Mouse (Mus musculus) layer of hippocampus, adult 2 months (tissue): ENCODE data around the gene Gm49336. TPM values are rescaled to one million over a fixed set of nuclear protein-coding genes. Genes with fewer than 3 reads are reported as not detected.

Experiments used
- DNase-seq, 2 experiments: peaks; one replicate each; pipeline ENCODE4 v3.0.0; 2022; ENCODE audit warnings: low spot score in 2 of 2
- H3K27ac ChIP-seq: fragments of 200-600 bp; 2 replicates; pipeline ENCODE4 v1.8.1; 2022
- H3K4me3 ChIP-seq: fragments of 200-600 bp; 2 replicates; pipeline ENCODE4 v1.8.1; 2022; ENCODE audit warnings: mild to moderate bottlenecking
- CTCF ChIP-seq: fragments of 200-600 bp; conservative IDR thresholded peaks from 2 replicates; pipeline ENCODE4 v1.8.1; 2022; ENCODE audit warnings: antibody characterized with exemption, mild to moderate bottlenecking, moderate library complexity
- long read RNA-seq, 2 experiments: library from polyadenylated mRNA; stranded (forward); transcript quantifications; one replicate each; pipeline ENCODE4 v2.0.0; 2021; ENCODE audit warnings: borderline mapping rate in 2 of 2
- total RNA-seq, 2 experiments: library from RNA; stranded (reverse); gene quantifications; 2 replicates each; pipeline ENCODE4 v1.2.3; 2021

The Gm49336 gene
- total RNA-seq, result 10 to 100 TPM; 70.8 to 73.8 TPM
- long read RNA-seq, experiment 1, transcript Gm49336-205 (14 exons, 2,936 nt), result minor isoform, 7 of 29 reads
- long read RNA-seq, experiment 1, transcript Gm49336-201 (15 exons, 3,913 nt), result major isoform, 13 of 29 reads
- long read RNA-seq, experiment 1, partial matches to known transcripts, result 2 of 29 reads
- long read RNA-seq, experiment 1, other reads (novel, unspliced or antisense), result 7 of 29 reads
- long read RNA-seq, experiment 2, transcript Gm49336-201 (15 exons, 3,913 nt), result major isoform, 27 of 42 reads
- long read RNA-seq, experiment 2, partial matches to known transcripts, result 2 of 42 reads
- long read RNA-seq, experiment 2, other reads (novel, unspliced or antisense), result 10 of 42 reads

DNA sequence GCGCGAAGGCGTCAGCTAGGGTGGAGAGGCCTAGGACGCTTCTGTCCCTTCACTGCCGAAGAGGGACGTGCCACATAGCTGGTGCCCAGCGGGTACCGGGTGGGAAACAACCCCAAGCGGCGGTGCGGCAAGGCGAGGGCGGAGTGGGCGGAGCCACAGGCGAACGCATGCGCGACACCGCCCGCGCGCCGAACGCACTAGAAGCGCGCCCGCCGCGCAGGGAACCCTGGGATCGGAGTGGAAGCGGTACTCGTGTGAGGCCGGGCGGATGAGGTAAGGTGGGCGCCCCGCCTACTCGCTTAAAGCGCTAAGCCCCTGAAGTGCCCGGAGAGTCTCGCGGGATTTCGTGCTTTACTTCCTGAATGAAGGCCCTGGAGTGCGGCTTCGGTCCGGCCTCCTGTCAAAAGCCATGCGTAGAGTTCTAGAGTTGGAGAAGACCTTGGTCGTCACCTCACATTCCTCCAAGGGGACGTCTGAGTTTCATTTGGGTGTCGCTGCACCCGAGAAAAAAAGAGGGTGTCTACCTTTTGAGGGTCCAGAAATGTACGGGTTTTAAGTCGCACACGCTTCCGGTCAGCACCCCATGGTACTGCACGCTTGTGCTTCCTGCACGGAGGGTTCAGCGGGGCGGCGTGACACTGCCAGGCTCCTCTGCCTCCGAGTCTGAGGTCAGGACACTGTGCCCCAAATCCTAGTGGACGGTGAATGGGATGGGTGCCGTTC is at the start of gene Gm49336, which contains the start of gene Nupl1:
TSS of gene Gm49336 (minus strand) at position 227 of the 723 bp plus-strand sequence.
TSS of gene Nupl1 (minus strand) at position 151 of the 723 bp plus-strand sequence.
- Histone ChIP-seq H3K4me3 (peak within 1 kb of the TSS; percentile 100), H3K27ac (peak within 1 kb of the TSS; percentile 99)
- TF ChIP-seq CTCF, result no peak
- peak; percentile 98 for DNase-seq

DNA sequence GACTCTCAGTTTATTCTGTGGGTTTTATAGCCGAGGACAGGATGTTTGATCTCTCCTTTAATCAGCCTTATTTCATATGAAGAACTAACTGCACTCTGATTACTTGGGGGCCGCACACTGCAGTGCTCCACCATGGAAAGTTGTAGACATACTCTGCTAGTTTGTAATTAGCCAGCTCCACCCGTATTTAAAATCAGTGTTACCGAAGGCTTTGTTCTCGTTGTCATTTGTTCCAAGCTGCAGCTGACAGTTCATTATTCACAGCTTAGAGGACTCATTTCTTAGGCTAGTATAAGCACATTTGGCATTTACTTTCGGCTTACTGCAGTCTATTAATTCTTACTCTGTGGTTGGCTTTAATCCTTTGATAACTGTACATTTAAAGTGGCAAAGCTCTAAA is 49.7 kb upstream of the Gm49336 start:
- H3K27ac ChIP-seq, result no peak overlapping the region; the same call in 1 of the 2 replicates
- TF ChIP-seq CTCF, result no peak
- no peak for DNase-seq
- H3K4me3 ChIP-seq, result no peak overlapping the region

DNA sequence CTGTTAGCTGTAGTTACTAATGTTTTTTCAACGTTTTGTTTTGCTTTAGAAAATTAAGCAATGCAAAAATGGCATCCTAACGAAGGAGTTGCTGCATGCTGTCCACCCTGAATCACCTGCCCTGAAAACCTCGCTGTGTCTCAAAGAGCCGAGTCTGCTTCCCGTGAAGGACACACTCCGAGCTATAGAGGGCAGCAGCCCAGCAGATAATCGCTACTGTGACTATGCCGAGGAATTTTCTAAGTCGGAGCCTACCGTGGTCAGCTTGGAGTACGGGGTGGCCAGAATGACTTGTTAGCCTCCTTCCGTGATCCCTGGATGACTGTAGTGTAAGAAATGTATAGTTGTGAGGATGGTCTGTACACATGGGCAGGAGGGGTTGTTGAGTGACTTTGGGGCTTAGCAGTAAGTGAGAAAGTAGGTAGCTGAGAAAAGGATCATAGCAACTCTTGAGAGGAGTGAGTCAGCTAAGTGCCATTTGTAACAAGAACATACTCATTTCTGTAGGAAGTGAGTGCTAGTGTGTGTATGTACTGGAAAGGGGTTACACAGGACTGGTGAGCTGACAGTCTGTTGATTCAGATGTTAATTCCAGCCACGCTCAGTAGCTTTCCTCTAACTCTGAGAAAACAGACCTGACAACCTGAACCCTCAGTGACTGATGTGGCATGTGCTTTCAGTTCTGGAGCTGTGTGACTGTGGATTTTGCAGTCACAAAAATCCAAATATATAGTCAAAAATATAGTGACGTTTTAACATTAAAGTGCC is 49.1 kb upstream of the Gm49336 start:
- Histone ChIP-seq H3K27ac (peak overlapping the region; percentile 25; the same call in 1 of the 2 replicates), H3K4me3 (no peak overlapping the region)
- peak; percentile 73 for TF ChIP-seq CTCF
- peak; percentile 15 to 31 for DNase-seq

DNA sequence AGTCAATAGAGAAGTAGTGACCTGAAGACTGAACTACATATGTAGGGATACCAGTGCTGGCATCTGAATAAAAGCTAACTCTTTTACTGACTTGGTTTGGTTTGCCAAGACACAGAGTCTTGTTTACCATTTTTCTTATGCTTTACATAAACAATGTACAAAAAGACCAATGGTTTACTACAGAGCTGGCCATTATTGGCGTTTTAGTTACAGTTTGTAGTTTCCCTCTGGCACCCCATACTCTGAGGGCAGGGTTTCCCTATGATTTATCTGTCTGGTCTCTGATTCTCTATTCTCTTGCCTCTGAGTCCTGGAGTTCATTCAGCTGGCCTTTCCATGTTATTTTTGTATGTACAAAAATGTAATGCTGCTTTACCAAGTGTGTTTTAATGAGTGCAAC is 44.2 kb upstream of the Gm49336 start:
- H3K27ac ChIP-seq, result no peak overlapping the region
- TF ChIP-seq CTCF, result no peak
- no peak overlapping the region for H3K4me3 ChIP-seq
- DNase-seq, result no peak

DNA sequence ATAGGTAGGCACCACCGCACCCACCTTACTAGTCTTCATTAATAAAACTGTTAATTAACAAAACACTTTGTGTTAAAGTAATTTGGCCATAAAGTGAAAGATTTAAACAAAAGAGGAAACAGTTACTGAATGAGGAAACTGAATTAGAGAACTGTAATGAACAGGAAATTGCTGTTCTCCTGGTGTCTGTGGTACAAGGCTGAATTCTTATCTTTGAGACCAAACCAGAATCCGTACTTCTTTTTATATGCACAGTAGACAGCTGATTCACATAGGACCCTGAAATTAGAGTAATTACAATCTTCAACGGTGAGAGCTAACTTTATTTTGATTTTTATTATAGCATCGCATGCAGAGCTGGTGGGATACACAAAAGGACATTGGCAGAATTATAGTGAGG is 39.1 kb upstream of the Gm49336 start:
- H3K4me3 ChIP-seq, result no peak overlapping the region
- no peak for TF ChIP-seq CTCF

DNA sequence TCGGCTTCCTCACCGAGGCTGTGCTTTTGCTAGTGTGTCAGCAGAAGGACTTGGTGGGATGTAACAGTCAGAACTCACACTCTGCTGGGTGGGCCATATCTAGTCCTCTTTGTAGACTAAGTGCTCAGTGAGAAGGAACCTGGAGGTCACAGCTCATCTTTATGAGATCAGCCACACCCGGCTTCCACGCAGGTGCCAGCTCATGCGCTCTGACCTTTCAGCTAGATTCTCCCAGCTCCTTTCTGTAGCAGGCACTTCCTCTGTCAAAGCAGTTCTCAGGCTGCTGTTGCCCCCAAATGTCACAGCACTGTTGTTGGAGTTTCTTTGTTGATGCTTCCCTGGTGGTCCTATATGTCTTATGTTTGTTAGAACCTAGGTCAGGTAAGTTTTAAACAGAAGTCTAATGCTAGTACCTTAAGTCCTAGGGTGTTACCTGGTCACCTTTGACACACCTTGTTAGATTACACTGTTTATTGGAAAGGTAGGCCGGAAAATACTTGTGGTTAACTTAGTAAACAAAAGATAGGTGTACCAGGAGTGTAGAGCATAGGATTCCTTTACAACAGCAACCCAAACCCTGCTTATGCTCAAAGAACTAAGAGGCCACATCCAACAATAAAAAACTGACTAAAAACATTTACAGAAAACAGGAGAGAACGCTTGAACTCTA is 35.0 kb upstream of the Gm49336 start:
- no peak for DNase-seq
- H3K27ac ChIP-seq, result no peak overlapping the region
- no peak for TF ChIP-seq CTCF
- no peak overlapping the region for H3K4me3 ChIP-seq

More for the DNA sequence above, 39.1 kb upstream of the Gm49336 start:
- no peak overlapping the region for H3K27ac ChIP-seq
- no peak for DNase-seq

DNA sequence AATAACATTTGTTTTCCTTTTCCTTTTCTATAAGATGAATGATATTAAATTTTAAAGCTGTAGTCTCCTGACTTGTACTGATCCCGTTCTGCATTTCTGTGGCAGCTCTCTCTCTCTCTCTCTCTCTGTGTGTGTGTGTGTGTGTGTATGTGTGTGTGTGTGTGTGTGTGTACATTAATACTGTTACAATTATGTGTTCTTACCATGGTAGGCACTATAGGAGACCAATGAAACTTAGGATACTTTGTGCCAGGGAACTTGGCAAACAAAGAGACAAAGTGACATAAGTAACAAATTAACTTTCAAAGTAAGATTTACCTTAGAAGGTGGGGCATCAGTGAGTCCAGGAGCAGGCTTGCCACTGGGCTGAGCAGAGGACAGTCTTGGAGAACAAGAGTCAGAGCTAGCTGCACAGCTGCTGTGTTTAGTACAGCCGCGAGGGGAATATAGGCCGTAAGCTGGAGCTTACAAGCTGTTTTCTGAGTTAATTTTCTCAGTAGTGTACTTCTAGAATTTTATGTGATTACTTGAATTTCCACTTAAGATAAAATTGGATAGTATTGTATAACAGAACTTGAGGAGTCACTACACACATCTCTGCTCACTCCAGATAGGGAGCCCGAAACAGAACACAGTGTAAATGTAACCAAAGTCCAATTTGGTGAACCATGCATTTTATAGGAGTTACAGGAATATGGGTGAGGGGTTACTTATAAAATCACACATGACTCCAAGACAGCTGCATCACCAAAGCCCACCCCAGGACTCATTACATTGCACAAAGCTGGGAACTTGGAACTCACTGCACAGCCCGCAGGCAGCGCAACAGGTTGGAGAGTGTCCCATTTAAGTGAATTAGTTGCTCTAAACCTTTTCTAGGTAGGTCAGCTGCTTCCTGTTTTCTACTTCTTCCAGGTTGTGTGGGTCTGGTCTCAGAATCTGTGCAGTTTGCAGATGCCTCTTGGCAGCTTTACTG is 24.3 kb upstream of the Gm49336 start:
- DNase-seq, result no peak
- H3K4me3 ChIP-seq, result no peak overlapping the region

DNA sequence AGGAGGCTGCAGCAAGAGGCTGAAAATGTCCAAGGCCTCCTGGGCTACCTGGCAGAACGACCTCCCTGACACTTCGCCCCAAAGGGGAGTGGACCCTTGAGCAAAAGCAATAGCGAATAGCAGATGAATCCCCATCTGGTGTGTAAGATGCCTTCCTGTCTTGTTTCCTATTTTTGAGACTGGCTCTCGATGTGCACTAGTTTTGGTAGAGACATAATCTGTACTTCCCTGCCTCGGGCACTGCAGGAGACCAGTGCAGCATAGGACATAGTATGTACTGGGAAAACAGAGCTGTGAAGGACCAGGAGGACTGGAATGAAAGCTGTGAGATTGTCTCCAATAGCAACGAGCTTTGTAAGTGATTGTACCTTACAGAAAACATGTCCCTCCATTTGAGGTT is 22.0 kb upstream of the Gm49336 start:
- no peak for TF ChIP-seq CTCF
- H3K27ac ChIP-seq, result peak overlapping the region; percentile 37
- DNase-seq, result no peak
- H3K4me3 ChIP-seq, result no peak overlapping the region

More for the DNA sequence above, 24.3 kb upstream of the Gm49336 start:
- H3K27ac ChIP-seq, result no peak overlapping the region
- TF ChIP-seq CTCF, result no peak

DNA sequence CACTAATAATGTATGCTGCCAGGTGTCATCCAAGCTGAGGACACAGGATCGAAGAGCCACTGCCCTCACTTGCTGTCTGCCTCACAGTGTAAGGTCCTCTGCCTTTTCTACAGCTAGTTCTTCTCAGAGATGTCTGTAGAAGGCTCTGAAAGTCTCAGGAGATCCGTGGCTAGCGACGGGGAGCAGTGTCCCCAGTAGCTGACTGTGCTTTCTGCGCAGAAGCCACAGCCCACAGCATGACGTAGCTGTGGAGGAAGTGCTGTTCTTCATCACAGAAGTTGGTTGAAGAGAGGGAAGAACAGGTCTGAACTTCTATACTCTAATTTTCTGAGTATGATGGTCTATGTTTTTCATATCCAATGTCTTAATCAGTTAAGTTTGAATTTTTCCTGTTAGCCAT is 18.0 kb upstream of the Gm49336 start:
- Histone ChIP-seq H3K4me3 (no peak overlapping the region), H3K27ac (no peak overlapping the region)
- DNase-seq, result no peak
- TF ChIP-seq CTCF, result no peak

DNA sequence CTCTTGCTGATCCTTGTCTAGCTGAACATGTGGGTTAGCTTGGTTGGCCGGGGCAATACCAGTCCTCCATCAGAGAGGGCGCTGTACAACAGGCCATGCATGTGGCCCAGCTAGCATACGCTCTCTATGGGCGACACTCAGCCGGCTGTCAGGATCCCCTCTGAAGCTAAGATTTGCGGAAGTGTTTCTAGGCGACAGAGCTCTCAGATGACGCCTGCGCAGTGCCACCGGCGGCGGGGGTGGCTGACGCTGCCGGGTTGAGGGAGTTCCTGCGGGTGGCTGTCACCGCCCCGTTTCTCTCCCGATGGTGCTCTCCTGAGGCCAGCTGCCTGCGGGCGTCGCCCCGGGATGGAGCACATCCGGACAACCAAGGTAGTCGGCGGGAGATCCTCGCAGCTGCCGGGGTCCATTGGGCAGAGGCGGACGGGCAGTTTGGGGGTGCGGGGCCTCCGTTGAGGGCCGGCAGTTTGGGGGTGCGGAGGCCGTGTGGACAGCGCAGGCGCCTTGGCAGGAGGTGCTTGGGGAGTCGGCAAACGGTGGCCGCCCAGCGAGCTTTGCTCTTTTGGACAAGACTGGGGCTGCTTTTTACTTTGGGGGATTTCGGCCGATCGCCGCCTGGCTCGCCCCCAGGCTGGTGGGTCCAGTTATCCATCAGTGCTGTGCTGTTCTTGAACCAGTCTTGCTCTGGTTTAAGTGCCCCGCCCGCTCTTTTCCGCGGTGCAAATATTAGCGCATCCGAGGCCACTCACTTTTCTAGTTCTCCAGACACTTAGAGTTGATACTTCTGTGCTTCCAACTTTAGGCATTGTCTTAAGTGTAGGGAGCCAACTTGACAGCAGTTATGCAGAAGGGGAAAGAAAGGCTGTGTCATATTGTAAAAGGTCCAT is 13.9 kb upstream of the Gm49336 start, which contains the start of gene Mtmr6:
TSS of gene Mtmr6 (plus strand) at position 239 of the 887 bp plus-strand sequence.
- peak within 1 kb of the TSS; percentile 97 for H3K27ac ChIP-seq
- H3K4me3 ChIP-seq, result peak within 1 kb of the TSS; percentile 98
- peak; percentile 94 to 96 for DNase-seq
- peak; percentile 100 for TF ChIP-seq CTCF

DNA sequence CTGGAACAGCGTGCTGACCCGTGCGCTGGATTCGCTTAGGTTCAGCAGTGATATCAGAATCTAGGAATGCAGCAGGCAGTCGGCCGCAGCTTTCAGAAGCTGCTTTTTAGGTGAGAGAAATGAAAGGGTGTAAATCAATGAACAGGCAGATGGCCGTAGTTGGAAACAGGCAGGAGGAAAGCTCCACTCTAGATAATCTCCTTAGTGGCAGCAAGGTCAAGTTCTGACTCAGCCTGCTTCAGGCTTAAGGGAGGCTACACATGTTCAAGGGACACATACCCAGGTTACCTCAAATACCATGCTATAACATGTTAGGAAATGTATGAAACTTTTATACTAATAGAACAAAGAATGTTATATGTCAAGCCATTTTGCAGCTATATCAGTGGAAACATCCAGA is 11.0 kb upstream of the Gm49336 start:
- Histone ChIP-seq H3K27ac (no peak overlapping the region), H3K4me3 (no peak overlapping the region)
- DNase-seq, result no peak
- no peak for TF ChIP-seq CTCF
